Mouse (Mus musculus): ENCODE measurements around the gene Myo1d.

Gene Myo1d

DNA sequence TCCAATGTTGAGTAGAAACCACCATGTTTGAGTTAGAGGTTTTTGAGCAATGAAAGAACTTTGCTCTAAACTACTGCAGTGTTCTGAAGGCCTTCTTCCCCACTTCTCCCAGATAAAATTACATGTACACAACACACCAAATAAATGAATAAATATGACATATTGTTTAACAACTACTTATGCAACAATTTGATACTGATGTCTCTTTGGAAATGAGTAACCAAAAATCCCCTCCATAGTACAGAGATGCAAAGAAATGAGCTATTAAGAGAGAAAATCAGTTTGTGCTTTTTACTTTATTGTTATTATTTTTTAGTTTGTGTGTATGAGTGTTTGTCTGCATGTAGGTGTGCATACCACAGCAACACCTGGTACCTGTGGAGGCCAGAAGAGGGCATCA, 273.3 kb downstream of the Myo1d start:
- no peak for DNase-seq (ENCODE audit: extremely low spot score)

GRCm38 (mm10) chr11:80505581-80505980, 274.2 kb downstream of the Myo1d start:
- DNase-seq (ENCODE audit: extremely low spot score), result no peak

DNA sequence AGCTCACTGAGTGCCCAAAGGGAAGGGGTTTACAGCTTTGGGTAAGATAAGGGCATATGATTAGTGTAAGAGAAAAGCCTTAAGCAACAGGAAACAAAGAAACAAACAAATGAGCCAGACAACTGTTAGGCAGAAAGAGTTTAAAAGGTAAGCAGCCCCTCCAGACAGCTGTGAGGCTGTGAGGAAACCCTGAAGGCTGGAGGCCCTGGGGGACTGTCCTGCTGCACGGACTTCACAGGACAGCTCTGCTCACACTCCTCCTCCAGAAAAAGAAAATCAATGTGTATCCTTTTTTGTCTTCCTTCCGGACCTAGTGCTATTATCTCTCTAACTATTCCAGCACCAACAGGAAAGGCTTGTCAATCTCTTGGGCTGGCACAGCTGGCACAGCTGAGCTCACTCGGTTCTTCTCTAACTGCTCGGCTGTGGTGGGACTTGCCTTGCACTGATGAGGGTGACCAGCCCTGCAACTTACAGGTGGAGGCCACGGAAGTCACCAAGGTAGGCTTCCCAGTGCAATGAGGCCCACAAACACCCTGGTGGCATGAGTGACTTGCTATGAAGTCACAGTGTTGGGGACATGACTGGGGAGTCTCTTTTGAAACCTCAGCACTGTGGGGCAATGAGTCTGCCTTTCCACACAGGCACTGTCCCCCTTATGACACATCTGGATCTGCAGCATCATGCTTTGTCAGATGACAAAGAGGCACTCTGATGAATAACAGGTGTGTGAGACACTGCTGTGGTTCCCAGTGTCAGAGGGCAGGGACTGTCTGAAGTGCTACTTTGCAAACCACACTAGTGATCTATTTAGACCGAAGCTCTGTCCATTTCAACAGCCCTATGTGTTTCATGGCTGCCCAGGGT, 275.1 kb downstream of the Myo1d start:
- no peak for DNase-seq (ENCODE audit: extremely low spot score)

- peak; percentile 72 for DNase-seq (ENCODE audit: extremely low spot score)
Observed at GRCm38 (mm10) chr11:80503726-80504452, 275.9 kb downstream of the Myo1d start.

DNA sequence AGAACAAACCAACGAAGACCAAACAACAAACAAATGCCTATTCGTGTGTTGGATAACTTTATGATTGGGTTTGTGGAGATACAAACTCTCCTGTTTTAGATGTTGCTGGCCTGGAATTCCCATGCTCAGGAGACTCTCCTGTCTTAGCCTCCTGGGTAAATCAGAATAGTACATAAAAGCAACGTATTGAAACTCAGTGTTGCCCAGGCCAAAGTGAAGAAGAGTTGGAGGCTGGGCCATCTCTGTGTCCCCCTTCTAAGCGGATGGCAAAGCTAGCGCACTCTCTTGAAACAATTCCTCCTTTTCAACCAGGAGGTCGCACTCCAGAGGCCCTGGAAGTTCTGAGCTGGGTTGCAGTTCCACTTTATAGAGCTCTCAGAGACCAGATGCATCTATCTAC, 276.5 kb downstream of the Myo1d start:
- DNase-seq (ENCODE audit: extremely low spot score), result no peak

- no peak for DNase-seq (ENCODE audit: extremely low spot score)
Observed at GRCm38 (mm10) chr11:80499550-80499952, 280.3 kb downstream of the Myo1d start.

- no peak for DNase-seq (ENCODE audit: extremely low spot score)
Observed at GRCm38 (mm10) chr11:80498328-80499070, 281.3 kb downstream of the Myo1d start.

DNA sequence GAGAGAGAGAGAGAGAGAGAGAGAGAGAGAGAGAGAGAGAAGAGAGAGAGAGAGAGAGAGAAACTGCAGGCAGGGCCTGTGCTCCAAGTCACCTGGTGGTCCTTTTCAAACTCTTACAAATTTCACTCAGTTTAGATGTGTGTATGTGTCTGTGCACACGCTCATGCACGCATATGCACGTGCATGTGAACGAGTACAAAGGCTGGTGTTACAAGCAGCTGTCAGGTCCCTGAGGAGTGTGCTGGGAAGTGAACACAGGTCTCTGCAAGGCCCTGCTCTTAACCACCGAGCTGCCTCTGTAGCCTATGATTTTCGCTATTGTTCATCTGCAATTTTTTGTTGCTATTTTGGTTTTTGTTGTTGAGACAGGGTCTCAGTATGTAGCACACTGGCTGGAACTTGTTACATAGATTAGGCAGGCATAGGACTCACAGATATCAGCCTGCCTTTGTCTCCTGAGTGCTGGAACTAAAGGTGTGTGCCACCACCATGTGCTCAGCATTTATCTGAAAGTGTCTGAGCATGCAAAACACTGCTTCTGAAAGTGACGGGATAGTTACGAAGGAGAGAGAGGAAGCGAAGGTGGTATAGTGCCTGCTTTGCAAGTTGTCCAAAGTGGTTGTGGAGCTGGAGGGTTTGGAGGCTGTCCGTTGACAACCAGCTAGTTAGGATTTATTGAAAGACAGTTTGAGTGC, 282.5 kb downstream of the Myo1d start:
- DNase-seq (ENCODE audit: extremely low spot score), result no peak

DNA sequence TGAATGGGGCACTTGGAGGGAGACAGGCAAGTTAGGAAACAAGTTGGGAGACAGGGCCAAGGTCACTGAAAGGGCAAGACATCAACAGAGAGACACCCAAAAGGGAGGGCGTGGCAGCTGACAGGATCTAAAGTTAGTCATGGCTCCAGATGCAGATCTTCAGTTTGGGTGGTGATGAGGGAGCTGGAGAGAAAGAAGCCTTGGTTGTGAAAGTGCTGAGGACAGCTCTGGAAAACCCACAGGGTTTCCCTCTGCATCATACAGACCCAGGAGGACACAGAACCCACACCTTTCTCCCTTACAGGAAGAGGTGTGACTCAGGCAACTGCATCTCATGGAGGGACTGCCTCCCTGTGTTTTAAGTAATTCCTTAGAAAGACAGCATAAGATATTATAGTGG, 283.2 kb downstream of the Myo1d start:
- DNase-seq (ENCODE audit: extremely low spot score), result no peak

- DNase-seq (ENCODE audit: extremely low spot score), result no peak
Observed at GRCm38 (mm10) chr11:80495972-80496371, 283.9 kb downstream of the Myo1d start.

- no peak for DNase-seq (ENCODE audit: extremely low spot score)
Observed at GRCm38 (mm10) chr11:80494852-80495251, 285.0 kb downstream of the Myo1d start.

DNA sequence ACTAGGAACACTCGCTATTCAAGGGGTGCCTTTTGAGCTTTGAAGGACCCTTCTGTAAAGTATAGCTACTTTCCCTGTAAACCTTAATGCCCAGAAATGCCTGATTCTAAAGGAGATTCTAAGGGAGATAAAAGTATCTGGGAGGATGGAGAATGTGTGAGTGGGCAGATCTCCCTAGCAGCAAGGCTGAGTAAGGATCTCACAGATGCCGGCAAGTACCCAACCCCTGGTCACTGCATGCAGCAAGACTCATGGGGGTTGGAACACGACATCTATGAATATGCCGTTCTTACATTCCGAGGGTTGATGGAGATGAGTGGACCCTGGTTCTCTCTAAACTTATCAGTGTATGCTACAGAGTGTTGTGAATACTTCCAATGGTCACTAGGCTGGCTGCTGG, 286.6 kb downstream of the Myo1d start:
- no peak for DNase-seq (ENCODE audit: extremely low spot score)

GRCm38 (mm10) chr11:80490831-80491230, 289.0 kb downstream of the Myo1d start:
- DNase-seq (ENCODE audit: extremely low spot score), result no peak

GRCm38 (mm10) chr11:80489882-80490196, 290.0 kb downstream of the Myo1d start:
- no peak for DNase-seq (ENCODE audit: extremely low spot score)

DNA sequence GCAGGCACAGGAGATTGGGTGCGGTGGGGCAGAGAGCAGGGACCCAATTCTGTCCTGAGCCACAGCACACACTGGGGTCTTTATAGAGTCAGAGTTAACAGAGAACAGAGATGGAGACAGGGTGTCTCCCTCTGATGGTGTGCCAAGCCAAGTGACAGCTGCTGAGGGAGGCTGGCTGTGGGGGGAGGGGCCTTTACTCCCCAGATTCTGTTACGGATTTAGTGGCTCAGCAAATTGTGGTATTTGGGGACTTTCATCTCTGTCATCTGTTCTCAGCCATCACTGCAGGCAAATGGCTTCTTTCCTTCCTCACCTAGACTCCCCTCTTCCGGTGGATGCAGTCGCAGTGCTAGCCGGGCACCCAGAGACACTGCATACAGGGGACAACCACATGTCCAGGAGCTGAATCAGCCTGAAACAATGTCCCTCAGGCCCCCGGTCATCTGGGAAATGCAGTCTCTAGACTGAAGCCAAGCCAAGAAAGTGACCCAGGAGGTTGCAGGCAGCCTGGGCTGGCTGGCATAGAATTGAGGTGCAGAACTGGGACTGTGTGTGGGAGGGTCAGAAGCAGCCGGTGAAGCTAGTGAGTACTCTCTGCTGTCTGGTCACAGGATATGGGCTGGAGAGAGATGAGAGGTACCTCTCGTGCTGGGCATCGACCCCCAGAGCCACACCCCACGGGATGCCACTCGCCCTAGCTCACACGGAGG, 290.5 kb downstream of the Myo1d start:
- no peak for DNase-seq (ENCODE audit: extremely low spot score)

DNA sequence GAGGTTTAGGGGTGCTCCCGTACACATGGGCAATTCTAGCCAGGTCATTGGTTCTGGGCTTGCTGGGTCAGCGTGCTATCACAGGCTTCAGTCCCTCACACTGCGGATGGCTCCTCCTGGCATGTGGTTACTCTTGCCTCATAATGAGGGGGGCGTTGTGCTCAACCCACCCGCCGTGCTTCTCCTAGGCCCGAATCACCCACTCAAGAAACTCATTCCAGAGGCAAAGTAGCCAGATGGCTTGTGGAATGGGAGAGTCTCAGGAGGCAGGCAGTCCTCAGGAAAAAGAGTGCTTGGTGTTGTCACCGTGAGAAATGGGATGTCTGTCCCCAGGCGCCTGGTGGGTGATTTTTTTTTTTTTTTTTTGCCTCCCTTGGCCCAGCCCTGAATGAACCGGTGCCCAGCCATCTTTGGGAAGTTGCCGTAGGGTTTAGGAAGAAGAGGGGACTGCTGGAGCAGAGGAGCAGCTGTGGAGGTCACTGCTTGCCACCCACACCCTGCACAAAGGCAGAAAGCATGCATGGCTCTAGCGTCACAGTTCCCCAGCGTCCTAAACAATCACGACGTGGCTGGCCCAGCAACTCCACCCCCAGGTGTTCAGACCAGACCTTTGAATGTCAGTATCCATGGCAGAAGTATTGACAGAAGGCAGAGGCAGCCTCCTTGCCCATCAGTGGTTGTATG, 291.8 kb downstream of the Myo1d start:
- DNase-seq (ENCODE audit: extremely low spot score), result no peak

DNA sequence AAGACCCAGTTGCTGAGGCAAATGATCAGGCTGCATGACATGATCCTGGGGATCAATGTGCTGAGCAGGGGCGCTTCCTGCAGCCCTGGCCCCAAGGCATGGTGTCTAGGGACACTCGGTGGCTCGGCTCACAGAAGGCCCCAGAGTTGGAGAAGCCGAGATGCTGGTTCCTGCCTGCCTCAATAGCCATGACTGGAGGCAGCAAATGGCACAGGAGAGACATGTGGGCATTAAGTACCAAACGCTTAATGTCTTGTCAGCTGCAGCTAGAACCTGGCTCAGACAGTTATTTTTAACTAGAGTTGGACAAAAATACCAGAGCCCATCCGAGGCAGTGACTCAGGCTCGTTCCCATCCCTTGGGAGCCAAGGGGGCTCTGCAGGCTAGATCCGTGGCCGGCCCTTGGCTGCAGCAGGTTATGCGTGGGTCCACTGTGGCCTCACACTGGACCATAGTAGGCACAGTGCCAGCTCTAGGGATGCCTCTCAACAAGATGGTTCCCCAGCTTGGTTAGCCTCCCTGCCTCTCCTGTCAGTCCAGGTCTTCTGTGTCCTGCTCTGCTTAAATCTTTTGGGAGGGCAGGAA, 294.1 kb downstream of the Myo1d start:
- DNase-seq (ENCODE audit: extremely low spot score), result no peak

GRCm38 (mm10) chr11:80485120-80485551, 294.7 kb downstream of the Myo1d start:
- no peak for DNase-seq (ENCODE audit: extremely low spot score)

DNA sequence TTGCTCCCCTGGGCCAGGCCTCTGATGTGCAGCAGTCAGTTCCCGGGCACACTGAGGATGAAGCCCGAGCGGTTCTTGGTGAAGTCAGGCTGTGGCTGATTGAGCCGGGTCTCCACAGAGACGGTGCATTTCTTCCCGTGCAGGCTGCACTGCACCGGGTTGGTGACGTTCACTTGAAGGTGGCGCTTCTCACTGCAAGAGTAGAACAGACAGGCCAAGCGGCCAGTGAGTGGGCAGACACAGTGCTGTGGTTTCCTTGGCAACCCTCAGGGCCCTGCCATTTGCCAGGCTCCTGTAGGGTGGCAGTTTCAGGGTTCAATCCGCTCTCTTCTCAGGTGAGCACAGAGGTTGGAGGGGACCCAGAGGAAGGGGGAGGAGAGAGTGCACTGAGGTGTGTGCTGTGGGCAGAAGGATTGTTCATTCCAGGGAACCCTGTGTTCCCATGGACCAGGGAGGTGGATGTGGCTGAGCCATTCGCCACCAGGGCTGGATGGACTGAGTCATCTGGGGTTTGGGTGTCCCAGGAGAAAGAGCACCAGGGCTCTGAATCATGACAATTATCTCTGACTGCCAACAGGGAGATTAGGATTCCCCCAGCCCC, 295.5 kb downstream of the Myo1d start:
- no peak for DNase-seq (ENCODE audit: extremely low spot score)

DNA sequence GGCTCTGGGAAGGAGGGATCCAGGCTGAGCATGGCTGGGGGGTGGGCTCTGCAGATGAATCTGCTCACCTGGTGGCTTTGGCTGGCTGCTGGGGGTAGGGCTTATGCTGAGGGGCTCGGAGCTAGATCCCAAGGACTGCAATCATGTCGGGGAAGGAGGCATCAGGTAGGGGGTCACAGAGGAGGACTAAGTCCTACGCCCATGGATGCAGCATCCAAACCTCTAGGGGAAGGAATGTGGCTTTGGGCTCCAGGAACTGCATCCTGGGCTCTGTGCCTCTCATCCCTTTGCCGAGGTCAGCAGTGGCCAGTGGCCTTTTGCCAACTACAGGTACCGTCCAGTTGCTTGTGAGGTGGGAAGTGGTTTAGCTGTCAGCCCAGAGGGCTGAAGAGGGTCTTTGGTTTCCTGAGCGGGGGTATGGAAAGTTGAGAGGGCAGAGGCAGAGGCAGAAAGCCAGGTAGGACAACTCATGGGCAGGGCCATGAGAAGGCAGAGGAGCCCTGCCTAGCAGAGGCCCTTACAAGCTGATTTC, 296.2 kb downstream of the Myo1d start:
- DNase-seq (ENCODE audit: extremely low spot score), result no peak

Data from embryo, embryonic 9.5 days (tissue).